Mouse (Mus musculus): ENCODE measurements at regions not wholly inside any gene's neighbourhood (a gene's known extent, or its start where the extent isn't known, plus 50 kb on each side); places are given as distances from the start of the nearest gene placed in this dataset.

GRCm38 (mm10) chr6:51266721-51267120 lies 165.7 kb upstream of the Nfe2l3 start:
- DNase-seq (ENCODE audit: low spot score): no peak
- no peaks in the 10 kb centered on the region for H3K9me3 ChIP-seq (ENCODE audit: control insufficient read depth, low read length)
- no peak overlapping the region for H3K9ac ChIP-seq (ENCODE audit: low read length)
- no peaks in the 10 kb centered on the region for H3K36me3 ChIP-seq (ENCODE audit: control insufficient read depth, insufficient read depth, low read length)
- no peak overlapping the region for H3K27ac ChIP-seq (replicated peaks)
- H3K4me2 ChIP-seq (replicated peaks; ENCODE audit: low read depth): no peak overlapping the region
- H3K4me1 ChIP-seq (replicated peaks; ENCODE audit: control insufficient read depth, insufficient read depth): no peaks in the 10 kb centered on the region
- 87% methylated on average over 6 of the region's 6 CpGs for WGBS
- H3K27me3 ChIP-seq (ENCODE audit: control insufficient read depth, insufficient read depth, low read length): no peaks in the 10 kb centered on the region
- no peak for ATAC-seq (ENCODE audit: low FRiP score, low TSS enrichment)
- no peak overlapping the region for H3K4me3 ChIP-seq (ENCODE audit: low read depth, low read length)
- no peak for TF ChIP-seq CTCF (IDR thresholded peaks at IDR 0.05; ENCODE audit: low read depth)
- TF ChIP-seq EP300 (optimal IDR thresholded peaks at IDR 0.05): no peak

GRCm38 (mm10) chr6:51267888-51268287 lies 164.6 kb upstream of the Nfe2l3 start:
- TF ChIP-seq EP300 (optimal IDR thresholded peaks at IDR 0.05): no peak
- TF ChIP-seq CTCF (IDR thresholded peaks at IDR 0.05; ENCODE audit: low read depth): no peak
- H3K4me1 ChIP-seq (replicated peaks; ENCODE audit: control insufficient read depth, insufficient read depth): no peaks in the 10 kb centered on the region
- H3K4me3 ChIP-seq (ENCODE audit: low read depth, low read length): no peak overlapping the region
- H3K27me3 ChIP-seq (ENCODE audit: control insufficient read depth, insufficient read depth, low read length): no peaks in the 10 kb centered on the region
- no peak for ATAC-seq (ENCODE audit: low FRiP score, low TSS enrichment)
- H3K9me3 ChIP-seq (ENCODE audit: control insufficient read depth, low read length): no peaks in the 10 kb centered on the region
- no peak overlapping the region for H3K27ac ChIP-seq (replicated peaks)
- no peaks in the 10 kb centered on the region for H3K36me3 ChIP-seq (ENCODE audit: control insufficient read depth, insufficient read depth, low read length)
- H3K4me2 ChIP-seq (replicated peaks; ENCODE audit: low read depth): no peak overlapping the region
- no peak for DNase-seq (ENCODE audit: low spot score)
- no peak overlapping the region for H3K9ac ChIP-seq (ENCODE audit: low read length)
- WGBS: 88% methylated on average over 5 of the region's 5 CpGs

- H3K9ac ChIP-seq (ENCODE audit: low read length): no peak overlapping the region
- 66% methylated on average over 5 of the region's 5 CpGs for WGBS
- ATAC-seq (ENCODE audit: low FRiP score, low TSS enrichment) (no peak), DNase-seq (ENCODE audit: low spot score) (no peak)
- H3K36me3 ChIP-seq (ENCODE audit: control insufficient read depth, insufficient read depth, low read length): no peaks in the 10 kb centered on the region
- H3K4me1 ChIP-seq (replicated peaks; ENCODE audit: control insufficient read depth, insufficient read depth): no peaks in the 10 kb centered on the region
- H3K4me2 ChIP-seq (replicated peaks; ENCODE audit: low read depth): peak overlapping the region; percentile 92
- no peaks in the 10 kb centered on the region for H3K27me3 ChIP-seq (ENCODE audit: control insufficient read depth, insufficient read depth, low read length)
- peak overlapping the region; percentile 80; the same call in 1 of the 2 replicates for H3K4me3 ChIP-seq (ENCODE audit: low read depth, low read length)
- TF ChIP-seq EP300 (optimal IDR thresholded peaks at IDR 0.05): no peak
- TF ChIP-seq CTCF (IDR thresholded peaks at IDR 0.05; ENCODE audit: low read depth): no peak
- no peaks in the 10 kb centered on the region for H3K9me3 ChIP-seq (ENCODE audit: control insufficient read depth, low read length)
- no peak overlapping the region for H3K27ac ChIP-seq (replicated peaks)
Observed at GRCm38 (mm10) chr6:51268931-51269330, 163.5 kb upstream of the Nfe2l3 start.

- H3K36me3 ChIP-seq (ENCODE audit: control insufficient read depth, insufficient read depth, low read length): no peaks in the 10 kb centered on the region
- H3K27ac ChIP-seq (replicated peaks): peak overlapping the region; percentile 91; the same call in 1 of the 2 replicates
- peak overlapping the region; percentile 92 for H3K4me2 ChIP-seq (replicated peaks; ENCODE audit: low read depth)
- H3K9ac ChIP-seq (ENCODE audit: low read length): peak overlapping the region; percentile 89
- peak; percentile 43 for DNase-seq (ENCODE audit: low spot score)
- no peaks in the 10 kb centered on the region for H3K27me3 ChIP-seq (ENCODE audit: control insufficient read depth, insufficient read depth, low read length)
- no peak for ATAC-seq (ENCODE audit: low FRiP score, low TSS enrichment)
- H3K4me1 ChIP-seq (replicated peaks; ENCODE audit: control insufficient read depth, insufficient read depth): no peaks in the 10 kb centered on the region
- H3K9me3 ChIP-seq (ENCODE audit: control insufficient read depth, low read length): no peaks in the 10 kb centered on the region
- peak overlapping the region; percentile 80 for H3K4me3 ChIP-seq (ENCODE audit: low read depth, low read length)
- 19% methylated on average over 10 of the region's 10 CpGs for WGBS
- TF ChIP-seq EP300 (optimal IDR thresholded peaks at IDR 0.05): no peak
- no peak for TF ChIP-seq CTCF (IDR thresholded peaks at IDR 0.05; ENCODE audit: low read depth)
Observed at GRCm38 (mm10) chr6:51269617-51270016, 162.9 kb upstream of the Nfe2l3 start.

- peak; percentile 100 for DNase-seq (ENCODE audit: low spot score)
- TF ChIP-seq CTCF (IDR thresholded peaks at IDR 0.05; ENCODE audit: low read depth): no peak
- TF ChIP-seq EP300 (optimal IDR thresholded peaks at IDR 0.05): no peak
- peak overlapping the region; percentile 92 for H3K4me2 ChIP-seq (replicated peaks; ENCODE audit: low read depth)
- H3K9ac ChIP-seq (ENCODE audit: low read length): peak overlapping the region; percentile 89
- under 1% methylated on average over 74 of the region's 80 CpGs for WGBS
- no peaks in the 10 kb centered on the region for H3K4me1 ChIP-seq (replicated peaks; ENCODE audit: control insufficient read depth, insufficient read depth)
- H3K4me3 ChIP-seq (ENCODE audit: low read depth, low read length): peak overlapping the region; percentile 80
- no peaks in the 10 kb centered on the region for H3K36me3 ChIP-seq (ENCODE audit: control insufficient read depth, insufficient read depth, low read length)
- H3K9me3 ChIP-seq (ENCODE audit: control insufficient read depth, low read length): no peaks in the 10 kb centered on the region
- peak overlapping the region; percentile 91 for H3K27ac ChIP-seq (replicated peaks)
- no peaks in the 10 kb centered on the region for H3K27me3 ChIP-seq (ENCODE audit: control insufficient read depth, insufficient read depth, low read length)
- ATAC-seq (ENCODE audit: low FRiP score, low TSS enrichment): peak; percentile 91
Observed at GRCm38 (mm10) chr6:51270216-51271127, 162.0 kb upstream of the Nfe2l3 start.

GRCm38 (mm10) chr6:51271128-51271480 lies 161.4 kb upstream of the Nfe2l3 start:
- Histone ChIP-seq H3K4me3 (ENCODE audit: low read depth, low read length) (peak overlapping the region; percentile 80), H3K4me2 (replicated peaks; ENCODE audit: low read depth) (peak overlapping the region; percentile 92), H3K36me3 (ENCODE audit: control insufficient read depth, insufficient read depth, low read length) (no peaks in the 10 kb centered on the region), H3K27me3 (ENCODE audit: control insufficient read depth, insufficient read depth, low read length) (no peaks in the 10 kb centered on the region), H3K9ac (ENCODE audit: low read length) (peak overlapping the region; percentile 56; the same call in 1 of the 2 replicates), H3K27ac (replicated peaks) (peak overlapping the region; percentile 56), H3K4me1 (replicated peaks; ENCODE audit: control insufficient read depth, insufficient read depth) (no peaks in the 10 kb centered on the region), H3K9me3 (ENCODE audit: control insufficient read depth, low read length) (no peaks in the 10 kb centered on the region)
- DNase-seq (ENCODE audit: low spot score) (no peak), ATAC-seq (ENCODE audit: low FRiP score, low TSS enrichment) (peak; percentile 92; the same call in 1 of the 2 replicates)
- WGBS: 7% methylated on average over 16 of the region's 17 CpGs
- TF ChIP-seq EP300 (optimal IDR thresholded peaks at IDR 0.05) (no peak), CTCF (IDR thresholded peaks at IDR 0.05; ENCODE audit: low read depth) (no peak)

All from stomach, postnatal 0 days (tissue).